Mouse (Mus musculus): ENCODE results near the gene Gorasp2.
A peak's percentile ranks its signal among the peaks of the same experiment; 100 is the strongest.

The Gorasp2 gene

GRCm38 (mm10) chr2:70661715-70662495 is 529 bp downstream of the Gorasp2 start, which contains the start of gene Gm26558:
Gene Gm26558, minus strand, starts transcription at chr2:70662108.
- peak; percentile 41 for DNase-seq

- peak; percentile 21 for DNase-seq
Observed at GRCm38 (mm10) chr2:70663764-70664163, 2.4 kb downstream of the Gorasp2 start.

GRCm38 (mm10) chr2:70667016-70667415 is 5.6 kb downstream of the Gorasp2 start:
- no peak for DNase-seq

- no peak for DNase-seq
Observed at GRCm38 (mm10) chr2:70669241-70669640, 7.9 kb downstream of the Gorasp2 start.

- DNase-seq, result no peak
Observed at GRCm38 (mm10) chr2:70669896-70670295, 8.5 kb downstream of the Gorasp2 start.

- DNase-seq, result no peak
Observed at GRCm38 (mm10) chr2:70672476-70672875, 11.1 kb downstream of the Gorasp2 start.

GRCm38 (mm10) chr2:70673445-70674126 is 12.2 kb downstream of the Gorasp2 start:
- peak; percentile 62 for DNase-seq

- DNase-seq, result no peak
Observed at GRCm38 (mm10) chr2:70682324-70682723, 20.9 kb downstream of the Gorasp2 start.

- no peak for DNase-seq
Observed at GRCm38 (mm10) chr2:70688454-70689078, 27.2 kb downstream of the Gorasp2 start.

GRCm38 (mm10) chr2:70690195-70690594 is 28.8 kb downstream of the Gorasp2 start:
- DNase-seq, result no peak

GRCm38 (mm10) chr2:70695712-70696111 is 34.3 kb downstream of the Gorasp2 start:
- DNase-seq, result peak; percentile 46

GRCm38 (mm10) chr2:70700851-70701250 is 39.5 kb downstream of the Gorasp2 start:
- no peak for DNase-seq

GRCm38 (mm10) chr2:70701571-70701970 is 40.2 kb downstream of the Gorasp2 start:
- DNase-seq, result no peak

- no peak for DNase-seq
Observed at GRCm38 (mm10) chr2:70702403-70702802, 41.0 kb downstream of the Gorasp2 start.

- no peak for DNase-seq
Observed at GRCm38 (mm10) chr2:70708986-70709730, 47.8 kb downstream of the Gorasp2 start.

GRCm38 (mm10) chr2:70710236-70710635 is 48.9 kb downstream of the Gorasp2 start:
- no peak for DNase-seq

GRCm38 (mm10) chr2:70710878-70711277 is 49.5 kb downstream of the Gorasp2 start:
- no peak for DNase-seq

- DNase-seq, result no peak
Observed at GRCm38 (mm10) chr2:70723610-70724243, 62.4 kb downstream of the Gorasp2 start.

- DNase-seq, result no peak
Observed at GRCm38 (mm10) chr2:70727089-70727488, 65.7 kb downstream of the Gorasp2 start.

GRCm38 (mm10) chr2:70735534-70735933 is 74.2 kb downstream of the Gorasp2 start:
- DNase-seq, result no peak

GRCm38 (mm10) chr2:70736008-70736407 is 74.6 kb downstream of the Gorasp2 start:
- DNase-seq, result no peak

- DNase-seq, result no peak
Observed at GRCm38 (mm10) chr2:70741901-70742300, 80.5 kb downstream of the Gorasp2 start.
